Comparison of ENCODE assay signal across 8 mouse cellular contexts in genomic region chr7:30613529-30614112, GRCm38 (mm10). TPM values are rescaled to one million over a fixed set of nuclear protein-coding genes. Genes with fewer than 3 reads are reported as not detected.
DNase-seq lines count a peak whose midpoint lies in the region; ATAC-seq and TF ChIP-seq lines count a peak whose summit lies in the region.

No protein-coding gene starts in this region.

- no peaks in the 10 kb centered on the region for H3K4me1 ChIP-seq in embryonic facial prominence, embryonic 14.5 days (ENCODE audit: control insufficient read depth, insufficient read depth, low read length)
- H3K4me1 ChIP-seq in intestine, postnatal 0 days (replicated peaks; ENCODE audit: control insufficient read depth, insufficient read depth, low read length), result no peaks in the 10 kb centered on the region
- peaks cover 23% of the 10 kb centered on the region for H3K4me1 ChIP-seq in liver, embryonic 12.5 days
- no peaks in the 10 kb centered on the region for H3K4me1 ChIP-seq in neural tube, embryonic 13.5 days (replicated peaks)

- H3K9ac ChIP-seq in embryonic facial prominence, embryonic 14.5 days (ENCODE audit: low read depth, low read length), result no peak overlapping the region
- H3K9ac ChIP-seq in intestine, postnatal 0 days (ENCODE audit: low read depth, low read length), result no peak overlapping the region
- no peak overlapping the region for H3K9ac ChIP-seq in liver, embryonic 12.5 days
- peak overlapping the region; percentile 22; the same call in 1 of the 2 replicates for H3K9ac ChIP-seq in neural tube, embryonic 13.5 days

- no peaks in the 10 kb centered on the region for H3K27me3 ChIP-seq in embryonic facial prominence, embryonic 14.5 days (replicated peaks; ENCODE audit: control insufficient read depth, insufficient read depth, low read length)
- no peaks in the 10 kb centered on the region for H3K27me3 ChIP-seq in intestine, postnatal 0 days (replicated peaks; ENCODE audit: control insufficient read depth, insufficient read depth, low read length)
- peaks cover 2% of the 10 kb centered on the region; the same call in 1 of the 2 replicates for H3K27me3 ChIP-seq in liver, embryonic 12.5 days (replicated peaks)
- H3K27me3 ChIP-seq in neural tube, embryonic 13.5 days, result no peaks in the 10 kb centered on the region

- H3K27ac ChIP-seq in embryonic facial prominence, embryonic 14.5 days (replicated peaks; ENCODE audit: low read depth, low read length), result no peak overlapping the region
- H3K27ac ChIP-seq in intestine, postnatal 0 days (ENCODE audit: low read depth, low read length), result no peak overlapping the region
- no peak overlapping the region for H3K27ac ChIP-seq in liver, embryonic 12.5 days
- no peak overlapping the region for H3K27ac ChIP-seq in neural tube, embryonic 13.5 days (replicated peaks)

- 23% methylated on average over 14 of the region's 14 CpGs for WGBS in embryonic facial prominence, embryonic 14.5 days
- 19% methylated on average over 14 of the region's 14 CpGs for WGBS in intestine, postnatal 0 days
- 22% methylated on average over 14 of the region's 14 CpGs for WGBS in liver, embryonic 12.5 days (ENCODE audit: insufficient replicate concordance)
- 23% methylated on average over 14 of the region's 14 CpGs for WGBS in neural tube, embryonic 13.5 days

- TF ChIP-seq CTCF in intestine, postnatal 0 days (IDR thresholded peaks at IDR 0.05; ENCODE audit: low read depth), result peak; percentile 78

- no peak overlapping the region for H3K4me2 ChIP-seq in embryonic facial prominence, embryonic 14.5 days (ENCODE audit: low read depth, low read length)
- H3K4me2 ChIP-seq in intestine, postnatal 0 days (replicated peaks; ENCODE audit: low read depth), result no peak overlapping the region
- no peak overlapping the region for H3K4me2 ChIP-seq in liver, embryonic 12.5 days
- H3K4me2 ChIP-seq in neural tube, embryonic 13.5 days, result no peak overlapping the region

- peak; percentile 53 for DNase-seq in ovary, postnatal 36 days (ENCODE audit: low spot score)
- DNase-seq in ovary, postnatal 10 days (ENCODE audit: low spot score), result no peak
- DNase-seq in adrenal gland, postnatal 10 days, result peak; percentile 81
- DNase-seq in embryonic facial prominence, embryonic 14.5 days (ENCODE audit: low spot score), result peak; percentile 56
- DNase-seq in urinary bladder, postnatal 36 days (ENCODE audit: low spot score in 2 of 2), result peak; percentile 62 to 75

- no peak overlapping the region for H3K4me3 ChIP-seq in embryonic facial prominence, embryonic 14.5 days (ENCODE audit: low read depth, low read length)
- H3K4me3 ChIP-seq in intestine, postnatal 0 days (ENCODE audit: low read depth, low read length), result no peak overlapping the region
- H3K4me3 ChIP-seq in liver, embryonic 12.5 days, result no peak overlapping the region
- H3K4me3 ChIP-seq in neural tube, embryonic 13.5 days, result no peak overlapping the region

- no peak for ATAC-seq in embryonic facial prominence, embryonic 14.5 days (ENCODE audit: low read depth)
- 0 out of 2 replicates have a peak, but pooled peaks have one; percentile 44 for ATAC-seq in intestine, postnatal 0 days
- ATAC-seq in liver, embryonic 12.5 days, result 0 out of 2 replicates have a peak, but pooled peaks have one; percentile 48
- ATAC-seq in neural tube, embryonic 13.5 days (ENCODE audit: low read depth), result 0 out of 2 replicates have a peak, but pooled peaks have one; percentile 40

- H3K36me3 ChIP-seq in embryonic facial prominence, embryonic 14.5 days (ENCODE audit: control insufficient read depth, insufficient read depth, low read length), result peaks cover 30% of the 10 kb centered on the region
- peaks cover 21% of the 10 kb centered on the region for H3K36me3 ChIP-seq in intestine, postnatal 0 days (ENCODE audit: control insufficient read depth, insufficient read depth)
- H3K36me3 ChIP-seq in liver, embryonic 12.5 days, result peaks cover 35% of the 10 kb centered on the region
- H3K36me3 ChIP-seq in neural tube, embryonic 13.5 days, result peaks cover 33% of the 10 kb centered on the region

- no peaks in the 10 kb centered on the region for H3K9me3 ChIP-seq in embryonic facial prominence, embryonic 14.5 days (ENCODE audit: control insufficient read depth, low read length)
- no peaks in the 10 kb centered on the region for H3K9me3 ChIP-seq in intestine, postnatal 0 days (ENCODE audit: control insufficient read depth)
- H3K9me3 ChIP-seq in liver, embryonic 12.5 days (replicated peaks), result no peaks in the 10 kb centered on the region
- H3K9me3 ChIP-seq in neural tube, embryonic 13.5 days, result no peaks in the 10 kb centered on the region

RNA-seq across cellular contexts. Expression of gene Upk1a, which starts 1.0 kb away (rescaled TPM):
- total RNA-seq in adrenal gland, postnatal 10 days (2021), result under 1 TPM; 0.33 to 0.48 TPM
- polyA plus RNA-seq in embryonic facial prominence, embryonic 14.5 days (2014; fragmentation: Nextera tagmentation; extraction: Ambion mirVana), result 0.39 and 0.47 TPM in 2 replicates
- 1.0 and 1.6 TPM in 2 replicates for polyA plus RNA-seq in intestine, postnatal 0 days (2015; fragmentation: Nextera tagmentation; extraction: Ambion mirVana)
- 0.25 and 0.33 TPM in 2 replicates for polyA plus RNA-seq in liver, embryonic 12.5 days (2016; fragmentation: Nextera tagmentation; extraction: Ambion mirVana)
- polyA plus RNA-seq in neural tube, embryonic 13.5 days (2015; fragmentation: Nextera tagmentation; extraction: Ambion mirVana), result 0.49 and 0.62 TPM in 2 replicates

RNA-seq across cellular contexts. Expression of gene Cox6b1, which starts 12.3 kb away (rescaled TPM):
- 1,000 to 10,000 TPM; 3,012 to 3,285 TPM for total RNA-seq in adrenal gland, postnatal 10 days (2021)
- 860 and 1,015 TPM in 2 replicates for polyA plus RNA-seq in embryonic facial prominence, embryonic 14.5 days (2014; fragmentation: Nextera tagmentation; extraction: Ambion mirVana)
- polyA plus RNA-seq in intestine, postnatal 0 days (2015; fragmentation: Nextera tagmentation; extraction: Ambion mirVana), result 1,664 and 1,738 TPM in 2 replicates
- polyA plus RNA-seq in liver, embryonic 12.5 days (2016; fragmentation: Nextera tagmentation; extraction: Ambion mirVana), result 691 and 732 TPM in 2 replicates
- polyA plus RNA-seq in neural tube, embryonic 13.5 days (2015; fragmentation: Nextera tagmentation; extraction: Ambion mirVana), result 1,295 and 1,305 TPM in 2 replicates

RNA-seq across cellular contexts. Expression of gene Zbtb32, which starts 14.9 kb away (rescaled TPM):
- under 1 TPM; 0.18 to 0.27 TPM for total RNA-seq in adrenal gland, postnatal 10 days (2021)
- polyA plus RNA-seq in embryonic facial prominence, embryonic 14.5 days (2014; fragmentation: Nextera tagmentation; extraction: Ambion mirVana), result 0.26 and 0.45 TPM in 2 replicates
- 1.2 TPM in 2 replicates for polyA plus RNA-seq in intestine, postnatal 0 days (2015; fragmentation: Nextera tagmentation; extraction: Ambion mirVana)
- 0.17 and 0.20 TPM in 2 replicates for polyA plus RNA-seq in liver, embryonic 12.5 days (2016; fragmentation: Nextera tagmentation; extraction: Ambion mirVana)
- 0.36 and 0.50 TPM in 2 replicates for polyA plus RNA-seq in neural tube, embryonic 13.5 days (2015; fragmentation: Nextera tagmentation; extraction: Ambion mirVana)

RNA-seq across cellular contexts. Expression of gene Etv2, which starts 22.0 kb away (rescaled TPM):
- total RNA-seq in adrenal gland, postnatal 10 days (2021), result not detected
- not detected in 2 replicates for polyA plus RNA-seq in embryonic facial prominence, embryonic 14.5 days (2014; fragmentation: Nextera tagmentation; extraction: Ambion mirVana)
- polyA plus RNA-seq in intestine, postnatal 0 days (2015; fragmentation: Nextera tagmentation; extraction: Ambion mirVana), result not detected in 2 replicates
- polyA plus RNA-seq in liver, embryonic 12.5 days (2016; fragmentation: Nextera tagmentation; extraction: Ambion mirVana), result 0.12 and 0.19 TPM in 2 replicates
- not detected in 2 replicates for polyA plus RNA-seq in neural tube, embryonic 13.5 days (2015; fragmentation: Nextera tagmentation; extraction: Ambion mirVana)

RNA-seq across cellular contexts. Expression of gene Kmt2b, which starts 25.1 kb away (rescaled TPM):
- total RNA-seq in adrenal gland, postnatal 10 days (2021), result 10 to 100 TPM; 34.9 to 48.7 TPM
- 11.7 and 13.3 TPM in 2 replicates for polyA plus RNA-seq in embryonic facial prominence, embryonic 14.5 days (2014; fragmentation: Nextera tagmentation; extraction: Ambion mirVana)
- polyA plus RNA-seq in intestine, postnatal 0 days (2015; fragmentation: Nextera tagmentation; extraction: Ambion mirVana), result 5.6 and 5.8 TPM in 2 replicates
- polyA plus RNA-seq in liver, embryonic 12.5 days (2016; fragmentation: Nextera tagmentation; extraction: Ambion mirVana), result 4.5 and 4.9 TPM in 2 replicates
- 9.0 and 9.9 TPM in 2 replicates for polyA plus RNA-seq in neural tube, embryonic 13.5 days (2015; fragmentation: Nextera tagmentation; extraction: Ambion mirVana)
